ENCODE assay signal across 8 mouse cellular contexts in genomic region chr5:115908699-115909098, GRCm38 (mm10).
DNase-seq lines count a peak whose midpoint lies in the region; ATAC-seq lines count a peak whose summit lies in the region.

No protein-coding gene starts in this region.

- H3K9me3 ChIP-seq in forebrain, embryonic 12.5 days, result no peaks in the 10 kb centered on the region
- no peaks in the 10 kb centered on the region for H3K9me3 ChIP-seq in forebrain, embryonic 10.5 days
- H3K9me3 ChIP-seq in limb, embryonic 12.5 days, result no peaks in the 10 kb centered on the region
- no peaks in the 10 kb centered on the region for H3K9me3 ChIP-seq in limb, embryonic 10.5 days (replicated peaks)
- H3K9me3 ChIP-seq in limb, embryonic 13.5 days, result no peaks in the 10 kb centered on the region
- H3K9me3 ChIP-seq in neural tube, embryonic 15.5 days (replicated peaks), result no peaks in the 10 kb centered on the region

- H3K27me3 ChIP-seq in forebrain, embryonic 12.5 days, result no peaks in the 10 kb centered on the region
- H3K27me3 ChIP-seq in forebrain, embryonic 10.5 days (ENCODE audit: poor library complexity, severe bottlenecking), result peaks cover 3% of the 10 kb centered on the region; the same call in 1 of the 2 replicates
- H3K27me3 ChIP-seq in limb, embryonic 12.5 days, result peaks cover 3% of the 10 kb centered on the region; the same call in 1 of the 2 replicates
- H3K27me3 ChIP-seq in limb, embryonic 10.5 days (ENCODE audit: low read depth, poor library complexity, severe bottlenecking), result no peaks in the 10 kb centered on the region
- H3K27me3 ChIP-seq in limb, embryonic 13.5 days, result 0 out of 2 replicates have a peak, but pooled peaks cover 4% of the 10 kb centered on the region
- no peaks in the 10 kb centered on the region for H3K27me3 ChIP-seq in neural tube, embryonic 15.5 days (replicated peaks)

- peak overlapping the region; percentile 37 for H3K4me3 ChIP-seq in forebrain, embryonic 12.5 days (replicated peaks)
- no peak overlapping the region for H3K4me3 ChIP-seq in forebrain, embryonic 10.5 days
- no peak overlapping the region for H3K4me3 ChIP-seq in limb, embryonic 12.5 days (replicated peaks)
- H3K4me3 ChIP-seq in limb, embryonic 10.5 days, result no peak overlapping the region
- no peak overlapping the region for H3K4me3 ChIP-seq in limb, embryonic 13.5 days
- H3K4me3 ChIP-seq in neural tube, embryonic 15.5 days (replicated peaks), result peak overlapping the region; percentile 52

- H3K9ac ChIP-seq in forebrain, embryonic 12.5 days, result no peak overlapping the region
- no peak overlapping the region for H3K9ac ChIP-seq in limb, embryonic 12.5 days (replicated peaks)
- H3K9ac ChIP-seq in limb, embryonic 13.5 days, result no peak overlapping the region
- peak overlapping the region; percentile 46 for H3K9ac ChIP-seq in neural tube, embryonic 15.5 days (replicated peaks)

- peak overlapping the region; percentile 58 for H3K4me2 ChIP-seq in forebrain, embryonic 12.5 days
- H3K4me2 ChIP-seq in limb, embryonic 12.5 days, result 0 out of 2 replicates have a peak overlapping the region, but pooled peaks have one; percentile 75
- H3K4me2 ChIP-seq in limb, embryonic 13.5 days (replicated peaks), result peak overlapping the region; percentile 74
- H3K4me2 ChIP-seq in neural tube, embryonic 15.5 days, result peak overlapping the region; percentile 81

- ATAC-seq in forebrain, embryonic 12.5 days (ENCODE audit: low FRiP score), result no peak
- ATAC-seq in limb, embryonic 12.5 days (ENCODE audit: insufficient number of reproducible peaks, insufficient read depth, low FRiP score, low TSS enrichment, low read depth), result no peak
- no peak for ATAC-seq in limb, embryonic 13.5 days (ENCODE audit: low FRiP score, low read depth)
- peak; percentile 42; the same call in 1 of the 2 replicates for ATAC-seq in neural tube, embryonic 15.5 days (ENCODE audit: low FRiP score)

- no peak for DNase-seq in forebrain, embryonic 10.5 days (ENCODE audit: extremely low spot score, low spot score)
- DNase-seq in limb, embryonic 10.5 days (ENCODE audit: low spot score), result no peak
- no peak for DNase-seq in thymus, postnatal 14 days
- DNase-seq in heart, adult 9 months (ENCODE audit: low spot score in 2 of 2), result no peak

- no peak overlapping the region for H3K27ac ChIP-seq in forebrain, embryonic 12.5 days
- no peak overlapping the region for H3K27ac ChIP-seq in forebrain, embryonic 10.5 days
- no peak overlapping the region for H3K27ac ChIP-seq in limb, embryonic 12.5 days
- H3K27ac ChIP-seq in limb, embryonic 10.5 days, result no peak overlapping the region
- no peak overlapping the region for H3K27ac ChIP-seq in limb, embryonic 13.5 days
- peak overlapping the region; percentile 73 for H3K27ac ChIP-seq in neural tube, embryonic 15.5 days (replicated peaks)

- WGBS in forebrain, embryonic 12.5 days, result 61% methylated on average over 12 of the region's 12 CpGs
- 66% methylated on average over 12 of the region's 12 CpGs for WGBS in forebrain, embryonic 10.5 days
- 63% methylated on average over 12 of the region's 12 CpGs for WGBS in limb, embryonic 12.5 days
- WGBS in limb, embryonic 10.5 days, result 65% methylated on average over 12 of the region's 12 CpGs
- 59% methylated on average over 12 of the region's 12 CpGs for WGBS in limb, embryonic 13.5 days
- WGBS in neural tube, embryonic 15.5 days, result 44% methylated on average over 12 of the region's 12 CpGs

- H3K36me3 ChIP-seq in forebrain, embryonic 12.5 days (replicated peaks), result peaks cover 3% of the 10 kb centered on the region; the same call in 1 of the 2 replicates
- peaks cover 55% of the 10 kb centered on the region for H3K36me3 ChIP-seq in forebrain, embryonic 10.5 days (replicated peaks)
- peaks cover 13% of the 10 kb centered on the region; the same call in 1 of the 2 replicates for H3K36me3 ChIP-seq in limb, embryonic 12.5 days
- H3K36me3 ChIP-seq in limb, embryonic 10.5 days, result peaks cover 12% of the 10 kb centered on the region; the same call in 1 of the 2 replicates
- H3K36me3 ChIP-seq in limb, embryonic 13.5 days, result peaks cover 3% of the 10 kb centered on the region; the same call in 1 of the 2 replicates
- no peaks in the 10 kb centered on the region for H3K36me3 ChIP-seq in neural tube, embryonic 15.5 days

- peaks cover 22% of the 10 kb centered on the region for H3K4me1 ChIP-seq in forebrain, embryonic 12.5 days
- peaks cover 26% of the 10 kb centered on the region for H3K4me1 ChIP-seq in forebrain, embryonic 10.5 days
- peaks cover 22% of the 10 kb centered on the region for H3K4me1 ChIP-seq in limb, embryonic 12.5 days (replicated peaks)
- peaks cover 32% of the 10 kb centered on the region for H3K4me1 ChIP-seq in limb, embryonic 10.5 days
- H3K4me1 ChIP-seq in limb, embryonic 13.5 days, result peaks cover 20% of the 10 kb centered on the region
- peaks cover 38% of the 10 kb centered on the region for H3K4me1 ChIP-seq in neural tube, embryonic 15.5 days

Comparison
In these comparisons a context has a peak if more than half of its experiments do, and no peak if none do; other contexts are left out.
1. H3K4me3 ChIP-seq: peak in forebrain, embryonic 12.5 days (single experiment) and neural tube, embryonic 15.5 days (single experiment); none in forebrain, embryonic 10.5 days (single experiment), limb, embryonic 12.5 days (single experiment), limb, embryonic 10.5 days (single experiment) and limb, embryonic 13.5 days (single experiment).
2. Peak in every context shown above with its lines, with median percentiles within 50 percentile points of each other: H3K4me2 ChIP-seq.